Mouse (Mus musculus) urinary bladder, postnatal 14 days (tissue): ENCODE measurements around the gene Alg11.

Experiments
- DNase-seq: peaks from one replicate; pipeline ENCODE4 v3.0.0; 2021; ENCODE audit warnings: low spot score

Gene Alg11

GRCm38 (mm10) chr8:22061126-22061525, 605 bp downstream of the Alg11 start:
- DNase-seq: no peak

GRCm38 (mm10) chr8:22079313-22080007, 18.9 kb downstream of the Alg11 start:
- no peak for DNase-seq

DNA sequence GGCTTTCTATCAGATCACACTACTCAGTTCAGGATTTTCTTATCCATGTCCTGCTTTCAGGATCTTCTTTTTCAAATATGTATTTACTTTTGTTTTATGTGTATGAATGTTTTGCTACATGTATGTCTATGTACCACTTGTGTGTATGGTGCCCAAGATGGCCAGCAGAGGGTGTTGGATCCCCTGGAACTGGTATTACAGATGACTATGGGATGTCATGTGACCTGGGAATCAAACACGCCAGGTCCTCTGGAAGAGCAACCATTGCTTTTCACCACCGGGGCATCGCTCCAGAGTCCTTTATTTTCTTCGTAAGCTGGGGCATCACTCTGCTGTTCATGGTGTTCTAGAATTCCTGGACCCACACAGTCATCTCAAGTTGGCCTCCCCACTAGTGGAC, 28.7 kb downstream of the Alg11 start:
- no peak for DNase-seq

GRCm38 (mm10) chr8:22091568-22091967, 31.0 kb downstream of the Alg11 start:
- DNase-seq: no peak

- no peak for DNase-seq
These were observed 46.5 kb downstream of the Alg11 start for GRCm38 (mm10) chr8:22107020-22107419.
